Mouse (Mus musculus) kidney, adult 2 months (tissue): Measurements from ENCODE around the gene Mcee.

Experiments
- CTCF ChIP-seq: fragments of 200-500 bp; conservative IDR thresholded peaks from 2 replicates; pipeline ENCODE4 v1.5.1; 2011; ENCODE audit warnings: low read depth, mild to moderate bottlenecking, control low read depth, low read length, moderate library complexity, mixed read lengths; ENCODE audit not compliant: insufficient read depth, insufficient read length
- POLR2A ChIP-seq: fragments of 200-500 bp; IDR thresholded peaks from one replicate; pipeline ENCODE4 v1.6.1; 2011; ENCODE audit warnings: low read depth, low read length, control low read depth

- TF ChIP-seq CTCF (no peak), POLR2A (no peak)
These were observed 65.4 kb downstream of the Mcee start for GRCm38 (mm10) chr7:64457811-64458210.
